Mouse (Mus musculus): ENCODE results near the gene Inha.
A peak's percentile ranks its signal among the peaks of the same experiment; 100 is the strongest.

Inha gene

DNA sequence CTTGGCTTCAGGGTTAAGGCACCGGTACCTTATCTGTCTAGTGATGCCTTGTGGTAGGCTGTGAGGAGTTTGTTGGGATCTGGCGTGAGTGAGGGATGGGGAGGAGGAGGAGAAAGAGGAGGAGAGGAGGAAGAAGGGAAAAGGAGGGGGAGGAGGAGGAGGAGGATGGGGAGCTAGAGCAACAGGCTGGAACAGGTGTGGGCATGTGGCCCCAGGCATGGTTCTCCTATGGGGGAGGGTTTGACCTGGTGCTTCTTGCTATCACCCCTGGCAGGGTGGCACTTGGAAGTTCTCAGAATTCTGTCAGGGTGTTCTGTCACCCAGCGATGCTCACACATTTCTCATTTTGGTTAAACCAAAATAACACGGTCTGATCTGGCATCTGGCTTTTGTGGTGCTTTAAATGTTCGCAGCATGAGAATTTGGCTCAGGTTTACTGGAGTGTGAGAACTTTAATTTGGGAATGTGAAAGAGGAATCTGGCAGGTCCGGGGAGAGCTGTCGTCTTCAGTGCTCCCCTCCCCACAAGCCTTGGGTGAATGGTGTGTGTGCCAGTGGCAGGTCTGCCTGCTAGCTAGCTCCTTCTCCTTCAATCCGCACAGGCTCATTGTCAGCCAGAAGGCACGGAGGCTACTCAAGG lies 49.4 kb downstream of the Inha start:
- no peak for DNase-seq (ENCODE audit: low read depth in 1 of 2, low spot score in 2 of 2)

DNA sequence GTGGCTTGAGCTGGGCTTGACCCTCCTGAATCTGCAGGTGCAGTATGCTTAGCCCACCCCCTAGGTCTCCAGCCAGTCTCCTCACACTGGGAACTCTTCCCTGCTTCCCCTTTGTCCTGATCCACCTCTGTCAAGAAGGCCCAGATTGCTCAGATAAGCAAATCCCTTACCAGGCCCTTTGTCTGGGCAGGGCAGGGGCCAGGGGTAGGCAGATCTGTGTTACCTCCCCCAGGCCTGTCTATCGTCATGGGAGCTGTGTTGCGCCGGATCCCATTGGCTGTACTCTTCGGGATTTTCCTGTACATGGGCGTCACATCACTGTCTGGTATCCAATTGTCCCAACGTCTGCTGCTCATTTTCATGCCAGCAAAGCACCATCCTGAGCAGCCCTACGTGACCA lies 50.2 kb downstream of the Inha start:
- DNase-seq (ENCODE audit: low read depth in 1 of 2, low spot score in 2 of 2): no peak

DNA sequence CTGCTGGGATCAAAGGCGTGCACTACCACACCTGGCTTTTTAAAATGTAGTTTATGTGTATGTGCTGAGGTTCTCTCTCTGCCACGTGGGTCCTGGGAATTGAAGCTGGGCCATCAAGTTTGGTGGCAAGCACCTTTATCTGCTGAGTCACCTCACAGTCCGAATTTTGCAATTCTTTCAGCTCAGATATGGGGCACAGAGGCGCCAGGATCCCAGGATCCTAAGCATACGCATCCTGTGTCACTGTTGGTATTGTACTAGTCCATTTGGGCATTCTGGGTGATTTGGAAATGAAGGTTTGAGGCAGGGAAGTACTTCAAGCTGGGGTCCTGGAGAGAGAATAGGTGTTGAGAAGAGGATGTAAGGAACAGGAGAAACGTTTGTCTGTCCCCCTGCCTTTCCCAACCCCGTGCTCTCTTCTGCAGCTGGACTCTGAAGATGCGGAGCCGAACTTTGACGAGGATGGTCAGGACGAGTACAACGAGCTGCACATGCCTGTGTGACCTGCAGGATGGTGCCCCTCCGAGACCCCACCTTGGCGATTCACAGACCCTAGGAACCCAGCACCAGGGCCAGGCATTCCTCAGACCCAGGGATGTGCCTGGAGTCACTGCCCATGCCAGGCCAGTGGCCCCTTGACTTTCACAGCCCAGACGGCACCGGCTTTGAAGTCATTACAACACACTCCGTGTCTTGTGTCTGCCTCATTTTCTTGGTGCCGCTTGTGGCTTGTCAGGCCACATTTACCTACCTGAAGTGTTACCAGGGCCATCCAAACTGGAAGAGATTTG lies 51.7 kb downstream of the Inha start:
- no peak for DNase-seq (ENCODE audit: low read depth in 1 of 2, low spot score in 2 of 2)

DNA sequence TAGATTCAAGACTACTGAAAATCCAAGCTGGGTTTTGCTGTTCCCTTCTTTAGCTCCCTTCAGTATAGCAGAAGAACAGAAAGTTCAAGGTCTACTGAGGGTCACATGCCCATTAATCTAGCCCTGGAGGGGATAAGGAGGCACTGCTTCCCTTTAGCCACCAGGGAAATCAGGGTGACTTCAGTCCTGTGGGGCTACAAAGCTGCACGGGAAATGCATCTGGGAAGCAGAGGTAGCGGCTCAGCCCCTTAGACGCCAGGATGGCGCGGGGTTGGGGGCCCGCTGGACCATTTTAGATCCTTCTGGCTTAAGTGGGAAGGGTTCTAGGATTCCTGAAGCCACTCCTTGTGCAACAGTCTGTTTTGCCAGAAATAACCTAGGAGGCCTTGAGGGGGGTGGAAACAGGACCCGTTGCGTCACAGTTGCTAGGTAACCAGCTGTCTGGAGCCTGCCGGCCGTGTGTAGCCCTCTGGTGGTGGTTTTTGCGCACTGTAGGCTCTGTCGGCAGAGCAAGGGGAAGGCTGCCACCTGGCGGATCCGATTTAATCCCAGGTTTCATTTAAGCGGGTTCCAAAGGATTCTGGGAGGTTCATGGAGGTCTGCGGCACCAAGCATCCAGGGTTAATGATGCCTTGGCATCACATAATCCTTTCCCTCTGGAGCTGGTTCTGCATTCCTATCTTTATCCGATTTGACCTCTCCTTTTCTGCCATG lies 52.5 kb downstream of the Inha start:
- DNase-seq (ENCODE audit: low read depth in 1 of 2, low spot score in 2 of 2): peak; percentile 33 to 49

Data from monocyte, adult 2 months (primary cell).